Mouse (Mus musculus) ES-Bruce4 (cell line): ENCODE data around the gene Fgfr2. TPM values are rescaled to one million over a fixed set of nuclear protein-coding genes. Genes with fewer than 3 reads are reported as not detected.

Experiments used
- H3K27ac ChIP-seq: 2 replicates; pipeline ENCODE4 v1.5.1; 2012; ENCODE audit warnings: low read length, inconsistent platforms; ENCODE audit not compliant: insufficient read depth
- H3K27me3 ChIP-seq: 2 replicates; pipeline ENCODE4 v1.6.1; 2012; ENCODE audit warnings: mild to moderate bottlenecking, low read length, inconsistent platforms; ENCODE audit not compliant: control insufficient read depth, poor library complexity, insufficient read depth, severe bottlenecking
- H3K36me3 ChIP-seq: 2 replicates; pipeline ENCODE4 v1.6.1; 2012; ENCODE audit warnings: inconsistent platforms, mild to moderate bottlenecking, low read length, moderate library complexity; ENCODE audit not compliant: control insufficient read depth, poor library complexity, insufficient read depth, severe bottlenecking
- H3K4me1 ChIP-seq: one replicate; pipeline ENCODE4 v1.8.1; 2011; ENCODE audit warnings: low read length; ENCODE audit not compliant: control insufficient read depth, insufficient read depth
- H3K4me3 ChIP-seq: 2 replicates; pipeline ENCODE4 v1.5.1; 2011; ENCODE audit warnings: low read depth, mild to moderate bottlenecking, low read length
- H3K9ac ChIP-seq: 2 replicates; pipeline ENCODE4 v1.6.1; 2012; ENCODE audit warnings: low read depth, mild to moderate bottlenecking, inconsistent platforms; ENCODE audit not compliant: poor library complexity, severe bottlenecking
- H3K9me3 ChIP-seq: replicated peaks from 2 replicates; pipeline ENCODE4 v1.6.1; 2012; ENCODE audit warnings: mild to moderate bottlenecking, low read length, inconsistent platforms; ENCODE audit not compliant: control insufficient read depth, poor library complexity, insufficient read depth, severe bottlenecking
- CTCF ChIP-seq: IDR thresholded peaks from one replicate; pipeline ENCODE4 v1.8.1; 2011; ENCODE audit warnings: low read depth, low read length
- EP300 ChIP-seq: IDR thresholded peaks from 2 replicates; pipeline ENCODE4 v1.6.1; 2011; ENCODE audit warnings: low read depth, low read length; ENCODE audit not compliant: insufficient read depth
- POLR2A ChIP-seq: IDR thresholded peaks from one replicate; pipeline ENCODE4 v1.8.1; 2011; ENCODE audit warnings: low read length; ENCODE audit not compliant: insufficient read depth
- polyA plus RNA-seq: library from polyadenylated mRNA; stranded (reverse); fragments of >200 nt; gene quantifications from 2 replicates; pipeline ENCODE4 v1.2.4, GENCODE M21; 2011; ENCODE audit warnings: low read depth; ENCODE audit not compliant: missing spikeins, insufficient read depth, insufficient read length

The Fgfr2 gene
- polyA plus RNA-seq, 1 experiment, result 34.8 TPM

- Histone ChIP-seq H3K36me3 (no peaks in the 10 kb centered on the region), H3K27ac (no peak overlapping the region), H3K9me3 (no peaks in the 10 kb centered on the region), H3K4me1 (no peaks in the 10 kb centered on the region), H3K9ac (no peak overlapping the region), H3K27me3 (no peaks in the 10 kb centered on the region), H3K4me3 (no peak overlapping the region)
- TF ChIP-seq CTCF (no peak), EP300 (no peak), POLR2A (no peak)
Measured at GRCm38 (mm10) chr7:131670586-131670985, 1452.6 kb downstream of the Fgfr2 start.

GRCm38 (mm10) chr7:131669326-131669725 is 1453.8 kb downstream of the Fgfr2 start:
- Histone ChIP-seq H3K9me3 (no peaks in the 10 kb centered on the region), H3K4me1 (no peaks in the 10 kb centered on the region), H3K27me3 (no peaks in the 10 kb centered on the region), H3K4me3 (no peak overlapping the region), H3K27ac (no peak overlapping the region), H3K36me3 (no peaks in the 10 kb centered on the region), H3K9ac (no peak overlapping the region)
- TF ChIP-seq EP300 (no peak), POLR2A (no peak), CTCF (no peak)

- no peak for TF ChIP-seq CTCF
- TF ChIP-seq POLR2A, result no peak
- TF ChIP-seq EP300, result 0 out of 2 replicates have a peak, but pooled peaks have one; percentile 27
- H3K27ac ChIP-seq, result peak overlapping the region; percentile 63
- H3K4me3 ChIP-seq, result no peak overlapping the region
- H3K27me3 ChIP-seq, result no peaks in the 10 kb centered on the region
- H3K4me1 ChIP-seq, result peaks cover 2% of the 10 kb centered on the region
- H3K9ac ChIP-seq, result no peak overlapping the region
- H3K9me3 ChIP-seq, result no peaks in the 10 kb centered on the region
- no peaks in the 10 kb centered on the region for H3K36me3 ChIP-seq
Measured at GRCm38 (mm10) chr7:131660726-131661125, 1462.4 kb downstream of the Fgfr2 start.

- no peaks in the 10 kb centered on the region; the same call in 1 of the 2 replicates for H3K27me3 ChIP-seq
Measured at GRCm38 (mm10) chr7:131656017-131656416, 1467.1 kb downstream of the Fgfr2 start.

GRCm38 (mm10) chr7:131653416-131653815 is 1469.7 kb downstream of the Fgfr2 start:
- no peak for TF ChIP-seq CTCF
- no peak for TF ChIP-seq EP300
- no peak for TF ChIP-seq POLR2A
- H3K4me3 ChIP-seq, result no peak overlapping the region
- H3K36me3 ChIP-seq, result no peaks in the 10 kb centered on the region
- H3K27me3 ChIP-seq, result no peaks in the 10 kb centered on the region; the same call in 1 of the 2 replicates
- H3K9ac ChIP-seq, result no peak overlapping the region
- peaks cover 3% of the 10 kb centered on the region for H3K4me1 ChIP-seq
- H3K9me3 ChIP-seq, result no peaks in the 10 kb centered on the region
- no peak overlapping the region for H3K27ac ChIP-seq

More at GRCm38 (mm10) chr7:131656017-131656416, 1467.1 kb downstream of the Fgfr2 start:
- TF ChIP-seq CTCF (no peak), EP300 (peak; percentile 75), POLR2A (no peak)
- H3K36me3 ChIP-seq, result no peaks in the 10 kb centered on the region
- H3K27ac ChIP-seq, result peak overlapping the region; percentile 52; the same call in 1 of the 2 replicates
- H3K9ac ChIP-seq, result no peak overlapping the region
- peaks cover 3% of the 10 kb centered on the region for H3K4me1 ChIP-seq
- no peak overlapping the region for H3K4me3 ChIP-seq
- H3K9me3 ChIP-seq, result no peaks in the 10 kb centered on the region

GRCm38 (mm10) chr7:131651921-131652694 is 1471.0 kb downstream of the Fgfr2 start:
- Histone ChIP-seq H3K27me3 (no peaks in the 10 kb centered on the region; the same call in 1 of the 2 replicates), H3K36me3 (no peaks in the 10 kb centered on the region), H3K4me1 (peaks cover 3% of the 10 kb centered on the region), H3K9ac (no peak overlapping the region), H3K27ac (no peak overlapping the region), H3K4me3 (no peak overlapping the region), H3K9me3 (no peaks in the 10 kb centered on the region)
- TF ChIP-seq CTCF (no peak), POLR2A (no peak), EP300 (no peak)
